Mouse (Mus musculus) forebrain, embryonic 16.5 days (tissue): ENCODE results near the gene Magee1. TPM values are rescaled to one million over a fixed set of nuclear protein-coding genes. Genes with fewer than 3 reads are reported as not detected.
"Not testable (repeated sequence)": the region's sequence is repeated elsewhere in the genome, so short reads cannot be mapped to it uniquely, and the experiment has no call there.

Source experiments
- ATAC-seq: fragments of 200-750 bp; cut with Nextera tagmentation; 2 replicates; pipeline ENCODE4 v1.8.0; 2017; ENCODE audit warnings: mild to moderate bottlenecking, moderate library complexity
- H3K27ac ChIP-seq: fragments of 300-500 bp; sonication (generic); 2 replicates; pipeline ENCODE4 v1.5.1; 2014; ENCODE audit warnings: low read length, control low read depth
- H3K27me3 ChIP-seq: fragments of 300-500 bp; sonication (generic); replicated peaks from 2 replicates; pipeline ENCODE4 v1.6.1; 2014; ENCODE audit warnings: low read length; ENCODE audit not compliant: control insufficient read depth, insufficient read depth
- H3K36me3 ChIP-seq: fragments of 300-500 bp; sonication (generic); 2 replicates; pipeline ENCODE4 v1.6.1; 2014; ENCODE audit not compliant: control insufficient read depth, insufficient read depth
- H3K4me1 ChIP-seq: fragments of 300-500 bp; sonication (generic); replicated peaks from 2 replicates; pipeline ENCODE4 v1.6.1; 2014; ENCODE audit warnings: low read length; ENCODE audit not compliant: control insufficient read depth, insufficient read depth
- H3K4me2 ChIP-seq: fragments of 300-500 bp; sonication (generic); 2 replicates; pipeline ENCODE4 v1.6.1; 2014; ENCODE audit warnings: mild to moderate bottlenecking, low read length, control low read depth
- H3K4me3 ChIP-seq: fragments of 300-500 bp; sonication (generic); replicated peaks from 2 replicates; pipeline ENCODE4 v1.5.1; 2014; ENCODE audit warnings: mild to moderate bottlenecking, low read length, control low read depth
- H3K9ac ChIP-seq: fragments of 300-500 bp; sonication (generic); replicated peaks from 2 replicates; pipeline ENCODE4 v1.6.1; 2014; ENCODE audit warnings: low read depth, low read length, control low read depth
- H3K9me3 ChIP-seq: fragments of 300-500 bp; sonication (generic); 2 replicates; pipeline ENCODE4 v1.6.1; 2016; ENCODE audit warnings: low read length; ENCODE audit not compliant: control insufficient read depth
- WGBS: fragments of 180-500 bp; shearing (Covaris S2); extraction: QIAGEN DNeasy Blood & Tissue Kit; methylation state at CpG from one replicate; pipeline ENCODE4 v1.1.7; 2014; 5-methylcytosine and 5-hydroxymethylcytosine counted together
- polyA plus RNA-seq: library from polyadenylated mRNA; unstranded; fragments of >200 nt; fragmentation: Nextera tagmentation; extraction: Ambion mirVana; gene quantifications from 2 replicates; pipeline ENCODE4 v1.2.1, GENCODE M21; 2015

Gene Magee1
- 138 and 159 TPM in 2 replicates for polyA plus RNA-seq

DNA sequence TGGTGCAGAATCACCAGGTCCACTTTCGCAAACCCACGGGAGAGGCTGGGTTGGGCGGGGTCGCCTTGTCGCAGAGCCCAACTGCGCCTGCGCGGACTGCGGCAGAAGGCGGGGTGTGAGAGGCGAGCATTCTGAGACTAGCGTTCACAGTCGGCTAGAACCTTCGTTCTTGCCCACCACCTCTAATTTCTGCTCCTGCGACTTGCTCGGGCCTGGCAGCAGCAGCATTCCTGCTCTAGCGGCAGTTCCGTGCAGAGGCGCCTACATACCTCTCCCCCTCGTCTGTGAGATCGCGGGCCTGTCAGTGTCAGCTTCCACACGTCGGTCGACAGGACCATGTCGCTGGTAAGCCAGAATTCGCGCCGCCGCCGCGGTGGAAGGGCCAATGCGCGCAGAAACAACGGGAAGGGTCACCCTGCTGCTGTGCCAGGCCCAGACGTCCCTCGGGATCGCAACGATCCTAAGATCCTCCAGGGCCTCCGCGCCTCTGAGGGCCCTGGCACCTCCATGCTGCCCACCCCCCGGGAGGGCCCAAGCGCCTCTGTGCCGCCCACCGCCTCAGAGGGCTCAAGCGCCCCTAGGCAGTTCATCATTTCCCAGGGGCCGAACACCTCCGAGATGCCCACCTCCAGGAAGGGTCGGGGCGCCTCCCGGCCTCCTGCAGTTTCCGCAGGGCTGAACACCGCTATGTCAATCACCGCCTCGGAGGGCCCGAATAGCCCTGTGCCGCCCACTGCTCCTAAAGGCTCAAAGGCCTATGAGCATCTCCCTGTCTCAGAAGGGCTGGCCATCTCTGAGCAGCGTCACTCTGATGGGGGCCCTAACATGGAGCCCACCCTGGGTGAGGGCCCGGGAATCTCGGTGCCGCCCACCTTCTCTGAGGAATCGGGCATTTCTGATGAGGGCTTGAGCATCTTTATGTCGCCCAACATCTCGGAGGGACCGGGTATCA, at the start of gene Magee1:
TSS of gene Magee1 (plus strand) at position 104 of the 952 bp plus-strand sequence.
- Histone ChIP-seq H3K9me3 (no peaks in the 10 kb centered on the region), H3K27me3 (peaks cover 10% of the 10 kb centered on the region; the same call in 1 of the 2 replicates), H3K36me3 (no peaks in the 10 kb centered on the region), H3K4me1 (peaks cover 9% of the 10 kb centered on the region; the same call in 1 of the 2 replicates), H3K4me3 (peak within 1 kb of the TSS; percentile 70), H3K27ac (peak within 1 kb of the TSS; percentile 87), H3K4me2 (peak within 1 kb of the TSS; percentile 57), H3K9ac (peak within 1 kb of the TSS; percentile 82)
- 17% methylated on average over 64 of the region's 65 CpGs for WGBS
- ATAC-seq = peak; percentile 72

DNA sequence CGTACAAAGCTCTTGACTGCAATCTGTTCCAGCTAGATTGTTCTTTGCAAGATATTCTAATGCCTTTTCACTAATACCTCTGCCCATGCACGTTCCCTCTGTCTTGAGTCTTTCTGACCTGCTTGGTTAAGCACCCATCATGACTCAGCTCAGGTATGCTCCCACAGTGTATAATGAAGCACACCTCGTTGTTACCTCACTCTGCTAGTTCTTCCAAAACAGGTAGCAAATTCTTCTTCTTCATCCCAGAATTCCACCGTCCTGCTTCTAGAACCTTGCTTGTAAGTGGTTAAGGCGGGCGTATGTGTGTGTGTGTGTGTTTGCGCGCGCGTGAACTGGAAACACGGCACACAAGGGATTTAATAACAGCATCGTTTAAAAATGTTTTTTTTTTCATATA, 41.0 kb upstream of the Magee1 start:
- peak overlapping the region; percentile 58 for H3K4me3 ChIP-seq
- WGBS = 2% methylated on average over 12 of the region's 12 CpGs
- peak overlapping the region; percentile 79 for H3K4me2 ChIP-seq
- peaks cover under 1% of the 10 kb centered on the region; the same call in 1 of the 2 replicates for H3K36me3 ChIP-seq
- ATAC-seq = peak; percentile 57
- no peaks in the 10 kb centered on the region for H3K27me3 ChIP-seq
- H3K27ac ChIP-seq = no peak overlapping the region
- H3K9ac ChIP-seq = peak overlapping the region; percentile 51
- no peaks in the 10 kb centered on the region for H3K9me3 ChIP-seq
- peaks cover 5% of the 10 kb centered on the region for H3K4me1 ChIP-seq

DNA sequence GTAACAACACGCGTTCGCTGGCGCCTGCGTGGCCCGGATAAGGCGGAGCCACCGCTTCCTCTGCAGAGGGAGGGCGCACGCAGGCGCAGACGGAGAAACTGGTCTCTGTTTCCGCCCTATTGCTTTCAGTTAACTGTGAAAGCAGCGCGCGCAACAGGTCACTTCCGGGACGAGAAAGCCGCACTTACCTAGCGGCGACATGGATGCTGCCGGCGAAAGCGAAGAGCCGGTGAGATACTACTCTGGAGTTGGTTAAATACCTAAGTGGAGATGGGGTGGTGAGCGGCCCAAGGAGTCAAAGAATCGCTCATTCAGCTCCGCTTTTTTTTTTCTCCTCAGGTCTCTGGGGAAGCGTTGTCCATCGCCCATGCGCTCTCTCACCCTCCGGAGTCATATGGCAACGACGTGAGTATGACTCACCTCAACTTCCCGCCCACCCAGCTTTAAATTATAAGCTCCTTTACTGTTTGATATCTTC, 40.5 kb upstream of the Magee1 start, which contains the start of gene Pbdc1:
TSS of gene Pbdc1 (plus strand) at position 142 of the 478 bp plus-strand sequence.
- Histone ChIP-seq H3K27ac (no peak within 1 kb of the TSS), H3K4me2 (peak within 1 kb of the TSS; percentile 79), H3K4me1 (peaks cover 5% of the 10 kb centered on the region), H3K9me3 (no peaks in the 10 kb centered on the region), H3K36me3 (peaks cover 2% of the 10 kb centered on the region; the same call in 1 of the 2 replicates), H3K4me3 (peak within 1 kb of the TSS; percentile 58), H3K27me3 (no peaks in the 10 kb centered on the region), H3K9ac (peak within 1 kb of the TSS; percentile 51)
- 3% methylated on average over 35 of the region's 35 CpGs for WGBS
- ATAC-seq = peak; percentile 99

DNA sequence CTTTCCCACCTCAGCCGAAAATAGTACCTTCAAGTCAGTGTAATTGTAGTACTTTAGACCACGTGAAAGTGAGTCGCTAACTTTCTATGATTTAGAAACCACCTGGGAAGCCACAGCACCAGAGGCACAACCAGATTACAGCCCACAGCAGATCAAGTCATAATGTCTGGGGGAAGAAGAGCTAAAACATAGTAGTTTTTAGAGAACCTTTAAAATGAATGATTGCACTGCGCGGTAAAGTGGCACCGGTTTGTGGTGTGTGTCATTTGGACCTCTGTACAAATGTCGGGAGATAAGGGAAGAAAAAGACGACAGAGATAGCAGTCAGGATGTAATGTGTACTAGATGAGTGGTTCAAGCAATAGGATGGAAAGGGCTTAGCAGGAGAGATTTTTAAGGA, 40.1 kb upstream of the Magee1 start:
- WGBS = 11% methylated on average over 8 of the region's 8 CpGs
- ATAC-seq = no peak
- Histone ChIP-seq H3K4me1 (peaks cover 5% of the 10 kb centered on the region), H3K9ac (peak overlapping the region; percentile 16; the same call in 1 of the 2 replicates), H3K27me3 (no peaks in the 10 kb centered on the region), H3K9me3 (no peaks in the 10 kb centered on the region), H3K27ac (no peak overlapping the region), H3K36me3 (peaks cover 2% of the 10 kb centered on the region; the same call in 1 of the 2 replicates), H3K4me3 (peak overlapping the region; percentile 58), H3K4me2 (peak overlapping the region; percentile 79)

DNA sequence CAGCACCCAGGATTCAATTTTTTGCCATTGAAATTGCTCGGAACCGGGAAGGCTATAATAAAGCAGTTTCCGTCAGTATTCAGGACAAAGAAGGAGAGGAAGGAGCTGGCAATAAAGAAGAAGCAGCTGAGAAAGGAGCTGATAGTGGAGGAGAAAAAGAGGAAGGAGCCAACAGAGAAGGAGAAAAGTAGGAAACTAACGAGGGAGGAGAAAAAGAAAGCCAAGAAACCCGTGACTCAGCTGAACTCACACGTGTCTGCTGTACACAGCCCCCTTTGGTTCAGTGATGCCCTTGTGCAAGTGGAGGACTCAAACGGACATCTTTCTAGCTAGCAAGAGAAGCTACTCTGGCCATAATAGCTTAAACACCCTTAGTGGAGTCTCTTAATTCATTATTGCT, 37.2 kb upstream of the Magee1 start:
- not testable (repeated sequence) for H3K27me3 ChIP-seq, H3K9ac ChIP-seq, H3K4me2 ChIP-seq, H3K9me3 ChIP-seq, H3K4me3 ChIP-seq, H3K27ac ChIP-seq, H3K36me3 ChIP-seq, H3K4me1 ChIP-seq, ATAC-seq
- 84% methylated on average over 7 of the region's 7 CpGs for WGBS

DNA sequence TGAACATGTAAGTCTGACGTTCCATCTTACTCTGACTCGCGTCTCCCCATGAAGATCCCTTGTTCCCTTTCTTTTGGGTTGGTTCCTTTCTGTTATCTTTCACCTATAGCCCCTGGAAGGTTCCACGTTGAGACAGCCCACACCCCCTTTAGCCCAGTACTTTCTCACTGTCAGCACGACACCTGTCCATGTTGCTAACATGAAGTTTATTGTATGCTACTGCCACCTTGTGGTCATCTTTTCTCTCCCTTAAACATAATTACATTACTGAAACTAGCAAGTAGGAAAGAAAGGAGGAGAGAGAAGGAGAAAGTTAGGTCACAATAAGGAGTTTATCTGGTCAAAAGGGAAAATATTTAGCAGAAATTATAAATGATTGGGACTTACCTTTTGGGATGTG, 16.0 kb upstream of the Magee1 start:
- Histone ChIP-seq H3K27ac (no peak overlapping the region), H3K4me2 (no peak overlapping the region), H3K36me3 (no peaks in the 10 kb centered on the region), H3K9ac (no peak overlapping the region), H3K4me1 (no peaks in the 10 kb centered on the region), H3K4me3 (no peak overlapping the region), H3K9me3 (no peaks in the 10 kb centered on the region), H3K27me3 (no peaks in the 10 kb centered on the region)
- 42% methylated on average over 5 of the region's 5 CpGs for WGBS
- peak; percentile 49; the same call in 1 of the 2 replicates for ATAC-seq

DNA sequence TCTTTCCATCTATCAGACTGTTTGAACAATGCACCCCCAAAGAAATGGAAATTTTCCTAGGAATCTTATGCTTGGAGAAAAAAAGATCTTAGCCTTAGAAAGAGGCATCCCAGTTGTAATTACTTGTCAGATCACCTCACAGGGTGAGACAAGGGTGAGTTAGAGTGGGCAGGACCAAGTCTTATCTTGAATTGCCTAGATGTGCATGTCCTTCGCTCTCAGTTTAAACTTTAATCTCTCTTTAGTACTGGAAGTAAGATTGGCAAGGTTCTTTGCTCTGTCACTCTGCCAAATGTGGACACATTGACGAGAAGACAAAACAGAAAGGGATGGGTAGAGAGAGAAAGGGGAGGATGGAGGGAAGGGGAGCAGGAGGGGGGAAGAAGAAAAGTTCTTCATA, 5.2 kb upstream of the Magee1 start:
- peaks cover 2% of the 10 kb centered on the region; the same call in 1 of the 2 replicates for H3K27me3 ChIP-seq
- H3K4me2 ChIP-seq = no peak overlapping the region
- H3K9me3 ChIP-seq = no peaks in the 10 kb centered on the region
- H3K27ac ChIP-seq = no peak overlapping the region
- H3K4me1 ChIP-seq = no peaks in the 10 kb centered on the region
- H3K4me3 ChIP-seq = no peak overlapping the region
- H3K9ac ChIP-seq = no peak overlapping the region
- WGBS = 63% methylated on average over 2 of the region's 2 CpGs
- H3K36me3 ChIP-seq = no peaks in the 10 kb centered on the region
- ATAC-seq = no peak

DNA sequence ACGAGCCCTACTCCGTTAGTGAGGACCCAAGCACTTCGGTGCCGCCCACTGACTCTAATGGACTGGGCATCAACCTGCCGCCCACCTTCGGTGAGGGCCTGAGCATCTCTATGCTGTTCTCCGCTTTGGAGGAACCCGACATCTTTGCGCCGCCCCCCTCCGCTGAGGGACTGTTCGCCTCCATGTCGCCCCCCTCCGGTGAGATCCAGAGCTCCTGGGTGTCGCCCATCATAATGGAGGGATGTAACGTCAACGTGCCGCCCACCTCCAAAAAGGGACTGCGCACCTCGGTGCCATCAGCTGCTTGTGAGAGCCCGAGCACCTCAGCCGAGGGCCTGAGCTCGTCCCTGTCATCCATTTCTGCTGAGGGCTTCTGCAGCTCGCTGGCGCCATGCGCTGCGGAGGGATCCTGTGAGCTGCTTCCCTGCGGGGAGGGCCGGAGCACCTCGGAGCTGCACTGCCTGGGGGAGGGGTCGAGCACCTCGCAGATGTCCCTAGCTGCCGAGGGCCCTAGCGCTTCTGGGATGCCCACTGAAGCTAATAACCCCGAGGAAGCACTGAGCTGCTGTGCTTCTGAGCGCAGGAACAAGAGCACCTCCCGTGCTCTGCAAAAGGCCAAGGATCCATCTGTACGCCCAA, 1.2 kb downstream of the Magee1 start:
- Histone ChIP-seq H3K9ac (peak overlapping the region; percentile 82), H3K4me3 (peak overlapping the region; percentile 70), H3K27ac (peak overlapping the region; percentile 87), H3K4me2 (peak overlapping the region; percentile 57), H3K9me3 (no peaks in the 10 kb centered on the region), H3K36me3 (no peaks in the 10 kb centered on the region), H3K27me3 (peaks cover 8% of the 10 kb centered on the region; the same call in 1 of the 2 replicates), H3K4me1 (peaks cover 9% of the 10 kb centered on the region; the same call in 1 of the 2 replicates)
- 19% methylated on average over 36 of the region's 38 CpGs for WGBS
- peak; percentile 88 for ATAC-seq

DNA sequence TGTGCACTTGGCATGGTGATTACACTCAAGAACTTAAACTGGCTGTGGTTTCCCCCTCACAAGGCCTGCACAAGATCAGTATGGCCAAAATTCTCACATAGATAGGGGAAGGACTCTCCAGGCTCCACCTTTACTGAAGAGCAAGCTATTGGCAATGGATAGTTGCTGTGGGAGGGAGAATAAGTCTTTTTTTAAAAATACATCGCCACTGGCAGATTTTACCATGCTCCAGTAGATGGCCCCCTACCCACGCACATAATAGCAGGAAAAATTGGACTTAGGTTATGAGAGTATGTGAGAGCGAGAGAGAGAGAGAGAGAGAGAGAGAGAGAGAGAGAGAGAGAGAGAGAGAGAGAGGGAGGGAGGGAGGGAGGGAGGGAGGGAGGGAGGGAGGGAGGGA, 4.7 kb downstream of the Magee1 start:
- Histone ChIP-seq H3K27ac (no peak overlapping the region), H3K4me3 (no peak overlapping the region), H3K9me3 (no peaks in the 10 kb centered on the region), H3K4me2 (no peak overlapping the region), H3K9ac (no peak overlapping the region), H3K27me3 (peaks cover 8% of the 10 kb centered on the region; the same call in 1 of the 2 replicates), H3K36me3 (no peaks in the 10 kb centered on the region), H3K4me1 (peaks cover 9% of the 10 kb centered on the region; the same call in 1 of the 2 replicates)
- 21% methylated on average over 2 of the region's 3 CpGs for WGBS
- no peak for ATAC-seq
